Mouse (Mus musculus) hindbrain, embryonic 14.5 days (tissue): Measurements from ENCODE around the gene Pla2g4d. TPM values are rescaled to one million over a fixed set of nuclear protein-coding genes. Genes with fewer than 3 reads are reported as not detected.
"Not testable (repeated sequence)": the region's sequence is repeated elsewhere in the genome, so short reads cannot be mapped to it uniquely, and the experiment has no call there.

Experiments used
- ATAC-seq: fragments of 200-750 bp; cut with Nextera tagmentation; 2 replicates; pipeline ENCODE4 v1.8.0; 2017; ENCODE audit warnings: moderate number of reproducible peaks, mild to moderate bottlenecking, moderate TSS enrichment, moderate library complexity; ENCODE audit not compliant: low FRiP score
- DNase-seq: peaks from one replicate; pipeline ENCODE4 v3.0.0-alpha.2; 2015; ENCODE audit warnings: low spot score
- H3K27ac ChIP-seq: fragments of 300-500 bp; sonication (generic); 2 replicates; pipeline ENCODE4 v1.5.1; 2014; ENCODE audit warnings: mild to moderate bottlenecking, moderate library complexity
- H3K27me3 ChIP-seq: fragments of 300-500 bp; sonication (generic); 2 replicates; pipeline ENCODE4 v1.6.1; 2014; ENCODE audit warnings: mild to moderate bottlenecking, low read length, mixed read lengths; ENCODE audit not compliant: control insufficient read depth, insufficient read depth
- H3K36me3 ChIP-seq: fragments of 300-500 bp; sonication (generic); replicated peaks from 2 replicates; pipeline ENCODE4 v1.6.1; 2014; ENCODE audit not compliant: control insufficient read depth, insufficient read depth
- H3K4me1 ChIP-seq: fragments of 300-500 bp; sonication (generic); replicated peaks from 2 replicates; pipeline ENCODE4 v1.6.1; 2014; ENCODE audit warnings: antibody characterized with exemption, low read length, mixed read lengths; ENCODE audit not compliant: control insufficient read depth, insufficient read depth
- H3K4me2 ChIP-seq: fragments of 300-500 bp; sonication (generic); replicated peaks from 2 replicates; pipeline ENCODE4 v1.6.1; 2014; ENCODE audit warnings: mild to moderate bottlenecking, moderate library complexity
- H3K4me3 ChIP-seq: fragments of 300-500 bp; sonication (generic); replicated peaks from 2 replicates; pipeline ENCODE4 v1.5.1; 2014; ENCODE audit warnings: mild to moderate bottlenecking, low read length
- H3K9ac ChIP-seq: fragments of 300-500 bp; sonication (generic); 2 replicates; pipeline ENCODE4 v1.6.1; 2014
- H3K9me3 ChIP-seq: fragments of 300-500 bp; sonication (generic); 2 replicates; pipeline ENCODE4 v1.6.1; 2016; ENCODE audit warnings: low read length; ENCODE audit not compliant: control insufficient read depth
- WGBS: fragments of 180-500 bp; shearing (Covaris S2); extraction: QIAGEN DNeasy Blood & Tissue Kit; methylation state at CpG from one replicate; pipeline ENCODE4 v1.1.7; 2014; 5-methylcytosine and 5-hydroxymethylcytosine counted together
- polyA plus RNA-seq: library from polyadenylated mRNA; unstranded; fragments of >200 nt; fragmentation: Nextera tagmentation; extraction: Ambion mirVana; gene quantifications from 2 replicates; pipeline ENCODE4 v1.2.1, GENCODE M21; 2014

Pla2g4d gene
- polyA plus RNA-seq, 1 experiment from 2014 or later, result not detected

- H3K9ac ChIP-seq, result peak overlapping the region; percentile 74; the same call in 1 of the 2 replicates
- 0 out of 2 replicates have a peak, but pooled peaks cover 10% of the 10 kb centered on the region for H3K4me1 ChIP-seq
- no peak overlapping the region for H3K27ac ChIP-seq
- ATAC-seq (no peak), DNase-seq (no peak)
- 0 out of 2 replicates have a peak, but pooled peaks cover 5% of the 10 kb centered on the region for H3K27me3 ChIP-seq
- no peaks in the 10 kb centered on the region for H3K9me3 ChIP-seq
- no peaks in the 10 kb centered on the region for H3K36me3 ChIP-seq
- peak overlapping the region; percentile 46 for H3K4me3 ChIP-seq
- 80% methylated on average over 2 of the region's 2 CpGs for WGBS
- peak overlapping the region; percentile 73 for H3K4me2 ChIP-seq
Observed at GRCm38 (mm10) chr2:120243995-120244394, 45.0 kb downstream of the Pla2g4d start.

GRCm38 (mm10) chr2:120242791-120243467 is 46.1 kb downstream of the Pla2g4d start:
- 0 out of 2 replicates have a peak, but pooled peaks cover 5% of the 10 kb centered on the region for H3K27me3 ChIP-seq
- H3K4me1 ChIP-seq, result 0 out of 2 replicates have a peak, but pooled peaks cover 10% of the 10 kb centered on the region
- H3K9me3 ChIP-seq, result no peaks in the 10 kb centered on the region
- no peaks in the 10 kb centered on the region for H3K36me3 ChIP-seq
- peak overlapping the region; percentile 21; the same call in 1 of the 2 replicates for H3K4me2 ChIP-seq
- H3K9ac ChIP-seq, result no peak overlapping the region
- ATAC-seq, result no peak
- WGBS, result 73% methylated on average over 5 of the region's 5 CpGs
- H3K4me3 ChIP-seq, result no peak overlapping the region
- DNase-seq, result no peak
- no peak overlapping the region for H3K27ac ChIP-seq

GRCm38 (mm10) chr2:120238733-120239132 is 50.3 kb downstream of the Pla2g4d start:
- H3K4me3 ChIP-seq, H3K9me3 ChIP-seq, H3K27me3 ChIP-seq, DNase-seq, H3K4me2 ChIP-seq, H3K36me3 ChIP-seq, H3K4me1 ChIP-seq, ATAC-seq, H3K27ac ChIP-seq, H3K9ac ChIP-seq: not testable (repeated sequence)
- WGBS, result 86% methylated on average over 5 of the region's 9 CpGs

- Histone ChIP-seq H3K27ac (no peak overlapping the region), H3K4me1 (no peaks in the 10 kb centered on the region), H3K9me3 (no peaks in the 10 kb centered on the region), H3K27me3 (no peaks in the 10 kb centered on the region), H3K4me3 (no peak overlapping the region), H3K4me2 (no peak overlapping the region), H3K36me3 (no peaks in the 10 kb centered on the region), H3K9ac (no peak overlapping the region)
- WGBS, result 85% methylated on average over 5 of the region's 5 CpGs
- ATAC-seq (no peak), DNase-seq (no peak)
Observed at GRCm38 (mm10) chr2:120237784-120238183, 51.2 kb downstream of the Pla2g4d start.

- ATAC-seq (no peak), DNase-seq (no peak)
- no peaks in the 10 kb centered on the region for H3K27me3 ChIP-seq
- no peaks in the 10 kb centered on the region for H3K4me1 ChIP-seq
- no peak overlapping the region for H3K4me3 ChIP-seq
- H3K36me3 ChIP-seq, result no peaks in the 10 kb centered on the region
- H3K4me2 ChIP-seq, result no peak overlapping the region
- 86% methylated on average over 3 of the region's 3 CpGs for WGBS
- no peak overlapping the region for H3K9ac ChIP-seq
- no peak overlapping the region for H3K27ac ChIP-seq
- H3K9me3 ChIP-seq, result no peaks in the 10 kb centered on the region
Observed at GRCm38 (mm10) chr2:120235947-120236640, 52.9 kb downstream of the Pla2g4d start.

- Histone ChIP-seq H3K36me3 (no peaks in the 10 kb centered on the region), H3K4me2 (no peak overlapping the region), H3K4me1 (no peaks in the 10 kb centered on the region), H3K9ac (no peak overlapping the region), H3K9me3 (no peaks in the 10 kb centered on the region), H3K27ac (no peak overlapping the region), H3K4me3 (no peak overlapping the region), H3K27me3 (no peaks in the 10 kb centered on the region)
- no peak for ATAC-seq
- no peak for DNase-seq
- 70% methylated on average over 3 of the region's 3 CpGs for WGBS
Observed at GRCm38 (mm10) chr2:120235381-120235780, 53.6 kb downstream of the Pla2g4d start.

GRCm38 (mm10) chr2:120231642-120232041 is 57.4 kb downstream of the Pla2g4d start:
- no peaks in the 10 kb centered on the region for H3K36me3 ChIP-seq
- H3K4me1 ChIP-seq, result no peaks in the 10 kb centered on the region
- H3K27me3 ChIP-seq, result no peaks in the 10 kb centered on the region
- ATAC-seq (no peak), DNase-seq (no peak)
- no peak overlapping the region for H3K9ac ChIP-seq
- 70% methylated on average over 3 of the region's 3 CpGs for WGBS
- no peak overlapping the region for H3K4me3 ChIP-seq
- H3K9me3 ChIP-seq, result no peaks in the 10 kb centered on the region
- H3K27ac ChIP-seq, result no peak overlapping the region
- no peak overlapping the region for H3K4me2 ChIP-seq

Other genes with a start within 250 kb of the Pla2g4d start
- 13.9 and 15.8 TPM in 2 replicates for gene Ehd4, start 134.6 kb downstream of the Pla2g4d start, polyA plus RNA-seq
- gene Pla2g4e, start 43.9 kb downstream of the Pla2g4d start, polyA plus RNA-seq, result 4.7 and 5.2 TPM in 2 replicates
- gene Pla2g4f, start 25.0 kb upstream of the Pla2g4d start, polyA plus RNA-seq, result not detected in 2 replicates
- gene Vps39, start 63.9 kb upstream of the Pla2g4d start, polyA plus RNA-seq, result 48.3 and 49.9 TPM in 2 replicates
- 7.9 and 8.7 TPM in 2 replicates for gene Ganc, start 114.7 kb upstream of the Pla2g4d start, polyA plus RNA-seq
- 8.9 and 10.6 TPM in 2 replicates for gene Tmem87a, start 114.9 kb upstream of the Pla2g4d start, polyA plus RNA-seq
- gene Capn3, start 166.8 kb upstream of the Pla2g4d start, polyA plus RNA-seq, result 0.64 and 1.7 TPM in 2 replicates